Mouse (Mus musculus) kidney, postnatal 0 days (tissue): Measurements from ENCODE around the gene Btbd35f26. TPM values are rescaled to one million over a fixed set of nuclear protein-coding genes. Genes with fewer than 3 reads are reported as not detected.
"Not testable (repeated sequence)": the region's sequence is repeated elsewhere in the genome, so short reads cannot be mapped to it uniquely, and the experiment has no call there.

Experiments
- ATAC-seq: fragments of 200-750 bp; cut with Nextera tagmentation; replicated peaks from 2 replicates; pipeline ENCODE4 v1.8.0; 2017; ENCODE audit warnings: low read depth, moderate number of reproducible peaks, moderate TSS enrichment, moderate library complexity; ENCODE audit not compliant: low FRiP score
- DNase-seq: peaks from one replicate; pipeline ENCODE4 v3.0.0-alpha.2; 2016; ENCODE audit warnings: low spot score
- H3K27ac ChIP-seq: fragments of 300-500 bp; sonication (generic); 2 replicates; pipeline ENCODE4 v1.5.1; 2014; ENCODE audit warnings: mild to moderate bottlenecking
- H3K27me3 ChIP-seq: fragments of 300-500 bp; sonication (generic); 2 replicates; pipeline ENCODE4 v1.6.1; 2014; ENCODE audit warnings: low read length, mixed read lengths; ENCODE audit not compliant: insufficient read depth
- H3K36me3 ChIP-seq: fragments of 300-500 bp; sonication (generic); 2 replicates; pipeline ENCODE4 v1.6.1; 2014; ENCODE audit warnings: low read length, mixed read lengths; ENCODE audit not compliant: insufficient read depth
- H3K4me1 ChIP-seq: fragments of 300-500 bp; sonication (generic); replicated peaks from 2 replicates; pipeline ENCODE4 v1.6.1; 2014; ENCODE audit warnings: antibody characterized with exemption, low read length, mixed read lengths; ENCODE audit not compliant: insufficient read depth
- H3K4me2 ChIP-seq: fragments of 300-500 bp; sonication (generic); 2 replicates; pipeline ENCODE4 v1.6.1; 2014; ENCODE audit warnings: mild to moderate bottlenecking, low read length, moderate library complexity, mixed read lengths
- H3K4me3 ChIP-seq: fragments of 300-500 bp; sonication (generic); replicated peaks from 2 replicates; pipeline ENCODE4 v1.5.1; 2014; ENCODE audit warnings: low read depth, low read length
- H3K9ac ChIP-seq: fragments of 300-500 bp; sonication (generic); 2 replicates; pipeline ENCODE4 v1.6.1; 2014; ENCODE audit warnings: low read depth, low read length
- H3K9me3 ChIP-seq: fragments of 300-500 bp; sonication (generic); replicated peaks from 2 replicates; pipeline ENCODE4 v1.6.1; 2016; ENCODE audit warnings: low read length, inconsistent platforms, mixed read lengths
- WGBS: fragments of 180-500 bp; shearing (Covaris S2); extraction: QIAGEN DNeasy Blood & Tissue Kit; methylation state at CpG from one replicate; pipeline ENCODE4 v1.1.7; 2014; 5-methylcytosine and 5-hydroxymethylcytosine counted together
- polyA plus RNA-seq: library from polyadenylated mRNA; unstranded; fragments of >200 nt; fragmentation: Nextera tagmentation; extraction: Ambion mirVana; gene quantifications from 2 replicates; pipeline ENCODE4 v1.2.1, GENCODE M21; 2015

The Btbd35f26 gene
- polyA plus RNA-seq: not detected in 2 replicates

- H3K4me2 ChIP-seq, H3K4me1 ChIP-seq, H3K9me3 ChIP-seq, H3K36me3 ChIP-seq, H3K4me3 ChIP-seq, H3K9ac ChIP-seq, H3K27me3 ChIP-seq, DNase-seq, H3K27ac ChIP-seq, ATAC-seq: not testable (repeated sequence)
- WGBS: no CpG with 5 or more reads among the region's 4 CpGs
Observed at GRCm38 (mm10) chrX:31336154-31336553, at the start of gene Btbd35f26. Btbd35f26 (plus strand) TSS chrX:31336454.

GRCm38 (mm10) chrX:31341924-31342323 is 5.7 kb downstream of the Btbd35f26 start:
- not testable (repeated sequence) for H3K9ac ChIP-seq, H3K27me3 ChIP-seq, ATAC-seq, H3K4me2 ChIP-seq, H3K27ac ChIP-seq, H3K36me3 ChIP-seq, H3K4me1 ChIP-seq, H3K4me3 ChIP-seq, DNase-seq, H3K9me3 ChIP-seq
- WGBS: 54% methylated on average over 2 of the region's 4 CpGs

- no CpG with 5 or more reads among the region's 4 CpGs for WGBS
Observed at GRCm38 (mm10) chrX:31383818-31384217, 47.6 kb downstream of the Btbd35f26 start, which contains the start of gene Btbd35f19. Btbd35f19 (minus strand) TSS chrX:31383918.

More at GRCm38 (mm10) chrX:31383818-31384217, 47.6 kb downstream of the Btbd35f26 start, which contains the start of gene Btbd35f19:
- H3K27me3 ChIP-seq, H3K4me3 ChIP-seq, DNase-seq, H3K4me1 ChIP-seq, ATAC-seq, H3K9me3 ChIP-seq, H3K9ac ChIP-seq, H3K4me2 ChIP-seq, H3K27ac ChIP-seq, H3K36me3 ChIP-seq: not testable (repeated sequence)

Other genes with a start within 250 kb of the Btbd35f26 start
- not detected in 2 replicates for gene Btbd35f29, start 218.8 kb upstream of the Btbd35f26 start, polyA plus RNA-seq
- gene Spin2f, start 82.6 kb upstream of the Btbd35f26 start, polyA plus RNA-seq: not detected in 2 replicates
- not detected in 2 replicates for gene Btbd35f19, start 47.5 kb downstream of the Btbd35f26 start, polyA plus RNA-seq
- gene Gm21883, start 237.8 kb downstream of the Btbd35f26 start, polyA plus RNA-seq: not detected in 2 replicates